Mouse (Mus musculus) MN1 (cell line): Measurements from ENCODE around the gene Ccng1.
"Not testable (repeated sequence)": the region's sequence is repeated elsewhere in the genome, so short reads cannot be mapped to it uniquely, and the experiment has no call there.

Experiments
- DNase-seq: peaks from one replicate; pipeline ENCODE4 v3.0.0-alpha.2; 2016; ENCODE audit warnings: low spot score

The Ccng1 gene

DNA sequence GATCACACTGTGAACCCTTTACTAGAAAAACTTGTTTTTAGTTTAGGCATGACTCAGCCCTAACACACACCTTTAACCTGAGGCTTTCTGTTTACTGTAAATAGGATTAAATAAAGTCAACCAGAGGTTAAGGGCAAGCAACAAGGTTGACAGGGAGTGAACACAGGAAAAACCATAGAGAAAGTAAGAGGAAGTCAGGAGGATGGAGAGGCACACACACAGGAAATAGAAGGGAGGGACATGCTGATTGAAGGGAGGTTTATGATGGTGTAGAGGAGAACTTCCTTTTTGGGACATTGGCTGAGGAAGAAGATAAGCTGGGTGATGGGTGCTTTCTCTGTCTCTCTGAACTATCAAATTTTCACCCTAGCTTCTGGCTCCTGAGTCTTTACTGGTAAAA lies 36.8 kb downstream of the Ccng1 start:
- DNase-seq: no peak

DNA sequence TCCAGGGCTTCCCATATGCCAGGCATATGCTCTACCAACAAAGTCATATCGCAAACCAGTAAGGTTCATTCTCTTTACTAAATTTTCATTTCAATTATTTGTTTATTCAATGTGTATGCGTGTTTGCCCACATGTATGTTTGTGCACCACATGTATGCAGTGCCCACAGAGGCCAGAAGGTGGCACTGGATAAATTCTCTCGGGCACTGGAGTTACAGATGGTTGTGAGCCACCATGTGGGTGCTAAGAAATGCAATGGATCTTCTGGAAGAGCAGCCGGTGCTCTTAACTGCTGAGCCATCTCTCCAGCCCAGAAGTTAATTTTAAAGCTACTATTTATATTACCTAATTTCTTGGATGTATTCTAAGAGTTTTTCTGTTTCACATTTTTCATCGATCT lies 39.6 kb downstream of the Ccng1 start:
- DNase-seq: peak; percentile 21

DNA sequence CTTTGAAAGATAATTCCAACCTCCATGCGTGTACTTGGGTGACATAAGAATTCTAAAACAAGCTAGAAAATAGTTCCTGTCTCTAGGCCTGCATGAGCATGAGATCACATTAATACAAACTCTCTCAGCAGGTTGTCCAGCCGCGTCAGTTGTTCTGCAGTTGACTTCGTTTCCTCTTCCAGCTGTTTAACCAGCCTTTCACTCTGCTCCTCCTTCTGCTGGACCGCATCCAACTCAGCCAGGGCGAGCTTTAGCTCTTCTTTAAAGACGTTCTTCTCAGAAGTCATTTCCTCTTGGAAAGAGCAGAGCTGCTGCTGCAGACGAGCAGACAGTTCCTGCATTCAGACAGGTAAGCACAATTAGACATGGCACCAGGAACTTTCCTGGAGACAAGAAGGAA lies 41.3 kb downstream of the Ccng1 start:
- DNase-seq: peak; percentile 45

DNA sequence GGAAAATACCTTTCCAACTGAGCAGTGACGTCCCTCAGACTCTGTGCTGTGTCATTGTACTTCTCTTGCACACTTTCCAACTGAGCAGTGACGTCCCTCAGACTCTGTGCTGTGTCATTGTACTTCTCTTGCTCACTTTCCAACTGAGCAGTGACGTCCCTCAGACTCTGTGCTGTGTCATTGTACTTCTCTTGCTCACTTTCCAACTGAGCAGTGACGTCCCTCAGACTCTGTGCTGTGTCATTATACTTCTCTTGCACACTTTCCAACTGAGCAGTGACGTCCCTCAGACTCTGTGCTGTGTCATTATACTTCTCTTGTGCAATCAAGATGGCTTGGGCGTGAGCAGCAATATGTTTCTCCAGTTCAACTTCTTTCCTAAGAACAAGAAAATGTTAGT lies 45.2 kb downstream of the Ccng1 start:
- not testable (repeated sequence) for DNase-seq
